Mouse (Mus musculus): ENCODE data around the gene Eif4a1.

GRCm38 (mm10) chr11:69680136-69680855 lies 8.1 kb upstream of the Eif4a1 start:
- no peak for TF ChIP-seq POLR2A (IDR thresholded peaks at IDR 0.05; ENCODE audit: borderline replicate concordance, low read depth, low read length)
- TF ChIP-seq CTCF (IDR thresholded peaks at IDR 0.05; ENCODE audit: low read depth, low read length): no peak

Data from bone marrow macrophage, adult 2 months (primary cell).